Mouse (Mus musculus) heart, postnatal 0 days (tissue): ENCODE measurements around the gene Ewsr1.

Experiments used
- CTCF ChIP-seq: IDR thresholded peaks from 2 replicates; pipeline ENCODE4 v1.5.1; 2016; ENCODE audit warnings: antibody characterized with exemption, control low read depth, low read depth
- EP300 ChIP-seq: IDR thresholded peaks from 2 replicates; pipeline ENCODE4 v1.6.1; 2016; ENCODE audit warnings: antibody characterized with exemption, low read depth

DNA sequence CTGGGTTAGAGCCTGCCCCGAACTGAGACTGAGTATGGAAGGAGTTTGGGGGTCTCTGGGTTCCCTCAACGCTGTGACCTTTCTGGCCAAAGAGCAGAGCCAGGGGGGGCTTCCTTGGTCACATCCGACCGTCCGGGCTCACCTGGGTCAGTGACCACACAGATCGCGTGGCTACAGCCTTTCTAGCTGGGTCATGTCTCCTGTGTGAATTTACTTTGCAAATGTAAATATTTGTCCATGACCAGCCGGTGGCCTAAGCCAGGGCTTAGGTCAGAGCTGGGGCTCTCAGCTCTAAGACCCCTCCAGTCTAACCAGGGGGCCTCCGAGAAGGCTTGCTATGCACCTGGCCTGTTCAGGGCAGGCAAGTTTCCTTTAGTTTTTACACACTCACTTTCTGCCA lies 40.3 kb upstream of the Ewsr1 start:
- no peak for TF ChIP-seq CTCF
- no peak for TF ChIP-seq EP300
